Mouse (Mus musculus) spleen, postnatal 14 days (tissue): ENCODE results near the gene Hbb-bh2.
"Not testable (repeated sequence)": the region's sequence is repeated elsewhere in the genome, so short reads cannot be mapped to it uniquely, and the experiment has no call there.

Experiments
- DNase-seq, 2 experiments: peaks; one replicate each; pipeline ENCODE4 v3.0.0; 2021 to 2022; ENCODE audit warnings: low spot score in 2 of 2

Gene Hbb-bh2

DNA sequence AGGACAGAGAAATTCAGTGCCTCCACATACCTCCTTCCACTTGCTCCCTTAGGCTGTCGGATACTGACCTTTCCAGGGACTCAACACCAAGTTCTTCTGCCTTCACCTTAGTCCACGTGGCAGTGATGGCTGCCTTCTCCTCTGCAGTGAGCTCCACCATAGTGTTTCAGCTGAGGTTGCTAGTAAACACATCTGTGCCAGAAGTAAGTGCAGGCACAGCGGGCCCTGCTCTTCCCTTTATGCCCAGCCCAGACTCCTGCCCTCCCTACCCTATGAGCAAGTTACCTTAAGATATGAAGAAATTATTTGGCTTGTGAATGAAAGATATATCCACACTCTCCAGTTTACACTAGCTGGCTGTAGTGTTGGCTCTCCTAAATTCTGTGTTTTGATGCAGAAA, at the start of gene Hbb-bh2:
Hbb-bh2 (minus strand) TSS at position 253 of the 400 bp plus-strand sequence.
- no peak for DNase-seq

DNA sequence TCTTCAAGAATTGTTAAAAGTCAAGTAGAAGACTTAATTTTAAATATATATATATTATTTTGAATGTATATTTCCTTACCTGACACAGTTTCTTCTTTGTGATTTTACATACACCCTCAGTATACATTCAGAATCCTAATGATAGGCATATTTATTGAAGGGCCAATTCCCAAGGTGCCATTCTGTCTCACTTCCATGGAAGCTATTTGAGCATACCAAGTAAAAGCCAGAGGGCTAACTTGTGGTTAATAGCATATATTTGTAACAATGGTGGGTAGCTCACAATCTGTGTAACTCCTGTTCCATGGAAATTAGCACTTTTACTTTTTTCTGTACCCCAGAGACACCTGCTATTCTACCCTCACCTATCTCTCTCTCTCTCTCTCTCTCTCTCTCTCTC, 45.8 kb upstream of the Hbb-bh2 start, which contains the start of gene Olfr66:
Olfr66 (minus strand) TSS at position 101 of the 400 bp plus-strand sequence.
- no peak for DNase-seq

DNA sequence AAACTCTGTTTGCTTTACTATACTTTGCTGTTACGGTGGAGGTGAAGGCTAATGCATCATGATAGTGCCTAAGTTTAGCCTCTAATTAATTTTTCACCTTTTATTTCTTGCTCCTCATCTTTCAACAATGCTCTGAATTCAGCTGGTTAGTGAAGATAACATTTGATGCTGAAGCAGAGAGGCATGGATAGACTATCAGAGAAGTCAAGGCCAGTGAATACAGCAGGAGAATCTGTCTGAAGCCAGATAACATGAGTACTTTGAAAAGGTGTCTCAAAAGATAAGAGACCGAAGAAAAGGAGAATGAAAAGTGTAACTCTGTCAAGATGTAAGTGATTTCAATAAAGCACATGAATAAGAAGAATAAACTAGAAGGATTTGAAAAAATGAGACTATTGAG, 36.8 kb upstream of the Hbb-bh2 start:
- DNase-seq = no peak

DNA sequence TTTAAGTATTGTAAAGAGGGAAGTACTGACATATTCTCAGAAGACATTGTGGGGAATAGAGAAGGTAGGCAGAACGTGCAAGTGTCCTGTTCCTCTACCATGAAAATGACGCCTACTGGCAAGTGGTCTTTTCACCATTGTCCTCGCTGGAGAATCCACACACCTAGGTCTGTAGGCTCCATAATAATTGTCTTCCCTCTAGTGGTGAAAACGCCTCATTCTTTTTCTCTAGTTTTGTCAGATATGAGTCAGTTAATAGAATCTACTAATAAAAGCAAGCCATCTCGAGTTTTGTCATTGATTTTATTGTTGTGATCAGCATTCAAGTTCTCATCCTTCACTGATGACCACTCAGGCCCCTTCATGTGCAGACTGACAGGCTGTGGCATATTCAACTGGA, 34.1 kb upstream of the Hbb-bh2 start:
- no peak for DNase-seq

DNA sequence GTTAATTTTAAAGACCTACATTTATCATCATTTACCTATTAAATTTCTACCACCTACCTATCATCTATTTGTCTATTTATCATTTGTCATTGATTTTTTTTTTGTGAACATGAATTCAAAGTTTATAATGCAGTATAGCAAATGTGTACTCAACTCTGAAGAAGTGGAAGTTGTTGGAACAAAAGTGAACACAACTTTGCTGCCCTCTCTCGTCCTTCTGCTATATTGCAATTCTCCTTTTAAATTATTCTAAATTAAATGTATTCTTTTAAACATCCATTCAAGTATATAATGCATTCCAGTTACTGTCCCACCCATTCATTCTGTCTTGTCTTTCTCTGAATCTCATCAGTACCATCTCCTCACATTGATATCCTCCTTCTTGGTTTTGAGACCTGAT, 32.7 kb upstream of the Hbb-bh2 start:
- DNase-seq = no peak

DNA sequence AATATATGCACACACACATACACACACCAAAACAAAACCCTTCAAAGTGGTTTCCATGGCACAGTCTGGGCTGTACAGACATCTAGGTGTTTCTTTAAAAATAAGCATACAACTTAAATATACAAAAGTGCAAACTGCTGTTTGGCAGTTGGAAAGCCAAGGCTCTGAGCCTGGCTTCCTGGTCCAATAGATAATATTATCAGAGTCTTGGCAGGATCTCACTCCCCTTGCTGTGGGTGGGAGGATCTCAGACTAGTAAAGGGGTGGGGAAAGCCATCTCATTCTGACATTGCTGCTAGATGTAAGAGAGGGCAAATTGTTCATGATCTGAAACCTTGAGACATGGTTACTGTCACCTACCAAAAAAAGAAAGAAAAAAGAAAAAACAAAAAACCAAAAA, 30.3 kb upstream of the Hbb-bh2 start:
- DNase-seq = no peak

DNA sequence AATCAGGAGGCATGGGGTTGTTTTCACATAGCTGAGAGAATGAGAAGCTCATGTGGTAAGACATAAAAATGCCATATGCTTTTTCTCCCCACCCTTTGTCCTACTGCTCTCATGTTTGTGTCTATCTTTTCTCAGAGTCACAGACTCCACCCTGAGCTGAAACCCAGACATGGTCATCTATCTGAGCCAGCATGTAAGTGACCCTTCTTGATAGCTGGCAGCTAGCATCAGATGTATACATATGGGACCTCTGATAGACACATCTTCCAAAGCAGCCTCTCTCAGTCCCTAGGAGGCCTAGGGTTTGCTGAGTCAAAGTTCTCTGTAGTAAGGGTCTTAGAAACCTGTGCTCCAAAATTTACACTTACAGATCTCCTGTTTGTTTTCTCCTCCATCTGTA, 25.4 kb upstream of the Hbb-bh2 start:
- no peak for DNase-seq

DNA sequence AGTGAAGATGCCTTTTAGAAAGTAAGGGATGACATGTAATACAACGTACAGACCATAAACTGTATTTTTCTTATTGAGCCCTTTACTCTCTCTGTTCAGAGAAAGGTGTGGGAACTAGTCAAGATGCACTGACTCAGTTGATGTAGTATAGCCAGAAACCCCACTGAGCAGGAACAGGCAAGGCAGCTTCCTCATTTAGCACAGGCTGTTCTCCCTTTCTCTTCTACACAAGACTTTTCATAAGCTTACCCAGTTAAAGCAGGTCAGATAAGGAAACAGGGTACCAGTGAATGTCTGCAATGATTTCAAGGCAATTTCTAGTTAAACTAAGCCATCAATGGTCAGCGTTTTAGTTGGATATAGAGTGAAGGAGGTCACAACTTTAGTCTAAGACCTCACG, 21.2 kb upstream of the Hbb-bh2 start:
- DNase-seq = no peak

DNA sequence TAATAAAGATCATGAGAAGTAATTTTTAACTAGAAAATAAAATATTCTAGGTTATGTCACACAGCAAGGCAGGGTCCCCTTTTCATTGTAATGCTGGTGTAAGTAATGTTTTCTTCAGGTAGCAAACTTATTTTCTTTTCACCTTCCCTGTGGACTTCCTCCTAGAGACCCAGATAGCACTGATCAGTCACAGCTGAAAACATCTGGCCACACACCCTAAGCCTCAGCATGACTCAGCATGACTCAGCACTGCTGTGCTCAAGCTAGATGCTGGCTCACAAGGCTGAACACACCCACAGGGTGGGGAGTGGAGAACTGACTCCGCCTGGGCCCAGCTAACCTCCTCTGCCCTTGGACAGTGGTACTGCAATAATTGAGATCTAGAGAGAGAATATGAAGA, 20.5 kb upstream of the Hbb-bh2 start:
- DNase-seq = peak; percentile 70 to 78

DNA sequence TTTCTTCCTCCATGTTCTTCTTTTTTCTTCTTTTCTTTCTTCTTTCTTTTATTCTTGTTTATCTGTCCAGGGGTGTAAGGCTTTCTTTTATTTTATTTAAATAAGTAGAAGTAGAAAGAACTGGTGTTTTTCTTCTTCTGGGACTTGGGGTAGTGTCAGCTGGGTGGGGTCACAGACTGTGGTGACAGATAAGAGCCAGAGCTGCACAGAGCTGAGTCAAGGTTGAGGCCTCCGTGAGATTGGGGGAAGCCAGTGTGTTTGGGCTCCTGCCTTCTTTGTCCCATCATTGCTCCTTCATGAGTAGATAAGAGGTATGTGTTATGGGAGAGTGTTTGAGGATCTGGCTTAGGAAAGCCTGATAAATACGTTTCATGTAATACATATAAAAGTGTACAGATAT, 18.8 kb upstream of the Hbb-bh2 start:
- peak; percentile 42 to 58 for DNase-seq

DNA sequence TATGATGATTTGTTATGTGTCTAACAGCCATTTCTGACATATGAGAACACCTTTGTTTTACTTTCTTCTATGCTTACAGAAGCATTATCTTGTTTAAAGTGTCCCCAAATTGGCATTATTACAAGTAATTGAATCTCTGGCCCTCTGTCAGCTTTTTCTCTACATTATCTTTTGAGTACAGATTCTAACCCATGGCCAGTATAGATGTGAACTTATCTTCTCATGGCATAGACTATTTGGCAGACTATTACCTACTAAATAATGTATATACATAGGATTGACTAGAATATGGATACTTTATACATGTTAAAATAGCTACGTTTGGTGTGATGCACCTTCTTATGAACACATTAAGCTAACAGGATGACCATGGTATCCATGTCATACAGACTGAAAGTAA, 14.3 kb upstream of the Hbb-bh2 start:
- no peak for DNase-seq

DNA sequence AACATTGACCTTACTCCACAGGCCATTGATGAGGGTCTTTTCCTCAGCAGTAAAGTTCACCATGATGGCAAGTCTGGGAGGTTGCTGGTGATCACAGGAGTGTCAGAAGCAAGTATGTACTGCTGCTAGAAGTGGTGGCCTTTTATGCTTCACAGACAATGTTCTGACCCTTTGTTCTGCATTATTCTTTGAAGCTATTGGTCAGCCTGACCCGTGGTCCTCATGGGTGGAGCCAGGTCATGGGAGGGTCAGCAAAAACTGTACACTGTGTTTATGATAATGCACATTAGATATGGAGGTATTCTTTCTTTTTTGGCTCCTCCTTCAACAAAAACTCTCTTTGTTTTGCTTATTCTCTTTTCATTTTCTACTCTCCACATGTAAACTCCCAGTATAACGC, 12.8 kb upstream of the Hbb-bh2 start, which contains the start of gene Hbb-y:
Hbb-y (minus strand) TSS at position 127 of the 400 bp plus-strand sequence.
- no peak for DNase-seq

DNA sequence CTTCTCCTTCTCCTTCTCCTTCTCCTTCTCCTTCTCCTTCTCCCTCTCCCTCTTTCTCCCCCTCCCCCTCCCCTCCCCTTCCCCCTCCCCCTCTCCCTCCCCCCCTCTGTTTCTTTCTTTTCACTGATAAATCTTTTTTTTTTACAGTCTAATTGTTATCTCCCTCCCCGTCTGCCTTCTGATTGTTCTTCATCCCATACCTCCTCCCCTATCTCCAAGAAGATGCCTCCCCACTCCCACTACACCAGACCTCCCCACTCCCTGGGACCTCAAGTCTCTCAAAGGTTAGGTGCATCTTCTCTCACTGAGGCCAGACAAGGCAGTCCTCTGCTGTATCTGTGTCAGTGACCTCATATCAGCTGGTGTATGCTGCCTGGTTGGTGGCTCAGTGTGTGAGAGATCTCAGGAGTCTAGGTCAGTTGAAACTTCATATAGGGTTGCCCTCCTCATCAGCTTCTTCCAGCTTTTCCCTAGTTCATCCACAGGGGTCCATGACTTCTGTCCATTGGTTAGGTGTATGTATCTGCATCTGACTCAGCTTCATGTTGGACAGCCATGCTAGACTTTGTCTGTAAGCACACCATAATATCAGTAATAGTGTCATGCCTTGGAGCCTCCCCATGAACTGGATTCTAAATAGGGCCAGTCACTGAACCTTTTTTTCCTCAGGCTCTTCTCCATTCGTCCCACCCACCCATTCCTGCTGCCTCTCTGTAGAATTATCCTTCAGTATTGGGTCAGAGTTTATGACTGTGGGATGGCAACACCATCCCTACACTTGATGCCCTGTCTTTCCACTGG, 4.4 kb upstream of the Hbb-bh2 start:
- no peak for DNase-seq

DNA sequence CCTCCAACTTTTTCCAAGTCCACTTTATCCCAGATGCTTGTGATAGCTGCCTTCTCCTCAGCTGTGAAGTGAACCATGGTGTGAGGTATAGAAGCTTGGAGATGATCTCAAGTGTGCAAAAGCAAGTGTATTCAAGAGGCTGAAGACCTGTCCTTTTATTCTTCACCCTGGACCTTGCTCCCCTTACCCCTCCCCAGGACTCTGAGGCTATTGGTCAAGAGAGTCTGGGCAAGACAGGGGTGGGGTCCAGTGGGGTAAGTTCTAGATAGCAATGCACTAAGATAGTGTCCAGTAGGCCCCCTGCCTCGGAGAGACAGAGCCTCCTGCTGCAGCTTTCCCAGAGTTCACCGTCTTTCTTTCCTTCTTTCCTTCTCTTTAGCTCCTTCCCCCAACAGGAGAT, 2.7 kb upstream of the Hbb-bh2 start, which contains the start of gene Hbb-bh1:
Hbb-bh1 (minus strand) TSS at position 131 of the 400 bp plus-strand sequence.
- no peak for DNase-seq

DNA sequence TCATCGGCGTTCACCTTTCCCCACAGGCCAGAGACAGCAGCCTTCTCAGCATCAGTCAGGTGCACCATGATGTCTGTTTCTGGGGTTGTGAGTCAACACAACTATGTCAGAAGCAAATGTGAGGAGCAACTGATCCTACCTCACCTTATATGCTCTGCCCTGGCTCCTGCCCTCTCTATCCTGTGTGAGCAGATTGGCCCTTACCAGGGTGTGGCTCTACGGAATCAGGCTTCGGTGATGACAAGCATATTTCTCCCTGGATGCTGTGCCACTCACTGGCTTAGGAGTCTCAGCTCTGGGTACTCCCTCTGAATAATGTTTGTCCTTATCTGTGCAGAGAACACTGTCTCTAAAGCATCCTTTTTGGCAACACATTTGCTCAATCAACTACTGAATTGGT, 12.5 kb downstream of the Hbb-bh2 start, which contains the start of gene Hbb-bs:
Hbb-bs (minus strand) TSS at position 289 of the 400 bp plus-strand sequence.
- peak; percentile 65 to 77 for DNase-seq

DNA sequence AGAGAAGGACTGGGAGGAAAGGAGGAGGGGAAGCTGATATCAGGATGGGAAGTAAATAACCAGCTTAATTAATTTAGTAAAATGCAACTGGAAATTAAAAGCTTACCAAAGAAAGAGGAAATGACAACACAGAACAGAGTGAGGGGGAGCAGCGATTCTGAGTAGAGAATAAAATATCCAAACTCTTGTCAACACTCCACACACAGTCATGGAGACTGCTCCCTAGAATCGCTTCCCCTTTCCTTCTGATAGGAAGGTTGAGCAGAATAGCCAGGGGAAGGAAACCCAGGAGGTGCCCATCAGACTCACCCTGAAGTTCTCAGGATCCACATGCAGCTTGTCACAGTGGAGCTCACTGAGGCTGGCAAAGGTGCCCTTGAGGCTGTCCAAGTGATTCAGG, 13.2 kb downstream of the Hbb-bh2 start:
- not testable (repeated sequence) for DNase-seq

DNA sequence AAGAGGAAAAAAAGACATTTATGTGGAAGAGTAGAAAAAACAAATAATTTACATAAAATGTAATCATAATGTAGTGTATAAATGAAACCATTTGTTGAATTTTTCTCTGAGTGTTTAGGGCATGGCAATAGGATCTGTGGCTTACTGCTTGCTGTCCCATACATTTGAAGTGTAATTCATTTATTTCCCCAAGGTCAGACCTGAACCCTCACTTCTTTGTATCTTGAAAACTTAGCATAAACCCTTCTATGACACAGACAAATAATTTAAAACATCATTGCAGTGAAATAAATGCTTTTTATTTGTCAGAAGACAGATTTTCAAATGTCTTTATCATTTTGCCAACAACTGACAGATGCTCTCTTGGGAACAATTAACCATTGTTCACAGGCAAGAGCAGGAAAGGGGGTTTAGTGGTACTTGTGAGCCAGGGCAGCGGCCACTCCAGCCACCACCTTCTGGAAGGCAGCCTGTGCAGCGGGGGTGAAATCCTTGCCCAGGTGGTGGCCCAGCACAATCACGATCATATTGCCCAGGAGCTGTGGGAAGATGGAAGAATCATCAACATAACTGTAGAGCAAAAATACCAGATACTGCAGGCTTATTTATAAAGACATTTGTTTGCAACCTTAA, 13.9 kb downstream of the Hbb-bh2 start:
- DNase-seq = no peak

DNA sequence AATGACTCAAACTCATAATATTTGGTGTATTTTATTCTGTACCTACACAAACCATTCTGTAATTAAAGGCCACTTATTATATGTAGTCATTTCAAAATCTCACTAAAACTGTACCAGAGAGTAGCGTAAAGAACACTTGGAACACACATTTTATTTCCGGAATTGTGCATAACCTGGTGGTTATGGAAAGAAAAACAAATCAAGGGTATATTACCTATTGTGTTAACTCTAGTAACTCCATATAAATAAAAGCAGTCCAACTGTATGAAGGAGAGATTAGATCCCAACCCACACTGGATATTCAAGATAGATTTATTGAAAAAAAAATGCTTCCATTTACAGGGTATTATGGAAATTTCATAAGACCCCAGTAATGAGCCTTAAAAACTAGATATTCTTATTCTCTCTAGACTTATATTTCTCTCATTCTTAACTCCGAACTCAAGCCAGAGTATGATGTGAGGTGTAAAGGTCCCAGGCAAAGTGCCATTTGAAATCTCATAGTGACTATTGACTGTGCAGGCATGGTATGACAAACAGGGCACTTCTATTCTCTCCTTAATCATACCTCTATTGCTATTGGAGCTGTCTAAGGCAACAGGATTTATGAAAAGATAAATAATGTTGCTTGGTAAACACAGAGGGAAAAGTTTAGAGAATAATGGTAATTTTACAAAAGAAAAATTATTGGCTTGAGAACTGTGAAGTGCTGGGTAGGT, 14.6 kb downstream of the Hbb-bh2 start:
- DNase-seq = no peak

DNA sequence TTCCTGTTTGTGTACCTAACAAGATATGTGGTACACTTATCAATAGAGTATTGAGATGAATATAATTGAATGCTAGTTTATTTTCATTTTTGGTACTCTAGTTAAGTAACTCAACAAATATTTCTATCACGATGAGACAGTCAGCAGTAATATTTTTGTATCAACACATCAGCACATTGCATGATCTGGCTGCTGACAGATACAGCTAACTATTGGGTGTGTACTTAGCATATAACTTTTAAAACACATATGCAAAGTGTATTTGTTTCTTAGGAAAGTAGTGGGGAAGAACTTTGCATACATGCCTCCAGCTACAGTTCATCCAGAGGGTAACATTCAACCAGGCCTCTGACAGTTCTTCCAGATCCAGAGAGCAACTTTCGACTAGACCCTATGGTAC, 15.7 kb downstream of the Hbb-bh2 start:
- no peak for DNase-seq

DNA sequence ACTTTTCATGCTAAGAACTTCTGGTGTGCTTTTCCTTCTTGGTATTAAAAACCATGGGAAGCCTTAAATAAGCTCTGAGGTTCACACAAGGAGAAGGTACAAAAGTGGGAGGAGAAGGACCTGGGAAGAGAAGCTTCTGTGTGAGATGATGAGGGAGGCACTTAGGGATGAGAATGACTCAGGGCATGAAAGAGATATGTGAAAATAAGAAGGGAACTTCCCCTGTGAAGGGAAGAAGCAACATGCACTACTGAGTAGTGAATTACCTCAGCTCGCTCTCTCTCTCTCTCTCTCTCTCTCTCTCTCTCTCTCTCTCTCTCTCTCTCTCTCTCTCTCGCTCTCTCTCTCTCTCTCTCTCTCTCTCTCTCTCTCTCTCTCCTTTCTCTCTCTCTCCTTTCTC, 25.2 kb downstream of the Hbb-bh2 start:
- not testable (repeated sequence) for DNase-seq

DNA sequence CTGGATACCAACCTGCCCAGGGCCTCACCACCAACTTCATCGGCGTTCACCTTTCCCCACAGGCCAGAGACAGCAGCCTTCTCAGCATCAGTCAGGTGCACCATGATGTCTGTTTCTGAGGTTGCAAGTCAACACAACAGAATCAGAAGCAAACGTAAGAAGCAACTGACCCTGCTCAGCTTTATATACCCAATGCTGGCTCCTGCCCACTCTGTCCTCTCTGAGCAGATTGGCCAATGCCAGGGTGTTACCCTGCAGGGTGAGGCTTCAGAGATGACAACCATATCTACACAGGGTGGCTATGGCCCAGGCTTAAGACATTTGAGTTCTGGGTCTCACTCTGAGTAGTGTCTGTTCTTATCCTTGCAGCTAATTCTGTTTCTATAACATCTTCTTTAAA, 26.6 kb downstream of the Hbb-bh2 start, which contains the start of gene Hbb-bt:
Hbb-bt (minus strand) TSS at position 231 of the 400 bp plus-strand sequence.
- peak; percentile 65 to 69 for DNase-seq

DNA sequence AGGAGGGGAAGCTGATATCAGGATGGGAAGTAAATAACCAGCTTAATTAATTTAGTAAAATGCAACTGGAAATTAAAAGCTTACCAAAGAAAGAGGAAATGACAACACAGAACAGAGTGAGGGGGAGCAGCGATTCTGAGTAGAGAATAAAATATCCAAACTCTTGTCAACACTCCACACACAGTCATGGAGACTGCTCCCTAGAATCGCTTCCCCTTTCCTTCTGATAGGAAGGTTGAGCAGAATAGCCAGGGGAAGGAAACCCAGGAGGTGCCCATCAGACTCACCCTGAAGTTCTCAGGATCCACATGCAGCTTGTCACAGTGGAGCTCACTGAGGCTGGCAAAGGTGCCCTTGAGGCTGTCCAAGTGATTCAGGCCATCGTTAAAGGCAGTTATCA, 27.2 kb downstream of the Hbb-bh2 start:
- not testable (repeated sequence) for DNase-seq
